Mouse (Mus musculus): ENCODE data around the gene Dnajc6. TPM values are rescaled to one million over a fixed set of nuclear protein-coding genes. Genes with fewer than 3 reads are reported as not detected.

The Dnajc6 gene
- total RNA-seq, 2 experiments from 2014 or later = 0.51 to 0.74 TPM

DNA sequence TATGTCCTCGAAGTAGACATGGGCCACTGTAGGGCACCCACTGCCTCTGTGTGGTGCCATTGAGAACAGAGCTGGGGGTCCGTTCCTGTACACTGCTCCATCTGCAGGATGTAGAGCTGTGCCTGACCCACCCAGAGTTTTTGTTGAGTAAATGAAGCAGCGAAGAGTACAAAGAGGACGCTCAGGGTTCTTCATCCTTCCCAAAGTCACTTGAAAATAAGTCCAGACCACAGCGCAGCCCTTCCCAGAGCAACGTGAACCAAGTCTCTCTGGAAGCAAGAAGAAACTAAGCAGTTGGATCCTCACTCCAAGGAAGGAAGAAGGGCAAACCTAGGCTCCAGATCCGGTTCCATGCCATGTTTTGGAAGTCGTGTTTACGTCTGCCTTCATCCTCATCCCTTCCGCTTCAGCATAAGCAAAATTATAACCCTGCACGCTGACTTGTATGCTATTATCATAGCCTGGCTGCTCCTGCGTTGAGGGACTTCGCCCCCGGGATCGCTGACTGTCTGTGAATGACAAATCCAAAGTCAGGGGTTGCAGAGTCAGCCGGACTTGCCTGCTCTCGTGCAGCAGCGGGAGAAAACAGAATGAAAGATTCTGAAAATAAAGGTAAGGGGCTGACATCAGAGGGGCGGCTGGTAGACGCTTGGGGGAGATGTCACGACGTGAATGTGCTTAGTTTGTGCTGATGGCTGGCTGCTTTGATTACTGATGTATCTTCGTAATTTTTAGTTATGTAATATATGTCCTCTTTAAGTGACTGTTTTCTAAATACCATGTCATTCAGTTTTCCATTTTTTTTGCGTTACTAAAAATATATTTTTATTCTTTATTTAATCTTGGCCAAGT lies 11.3 kb downstream of the Dnajc6 start:
- DNase-seq = peak; percentile 19 to 51

DNA sequence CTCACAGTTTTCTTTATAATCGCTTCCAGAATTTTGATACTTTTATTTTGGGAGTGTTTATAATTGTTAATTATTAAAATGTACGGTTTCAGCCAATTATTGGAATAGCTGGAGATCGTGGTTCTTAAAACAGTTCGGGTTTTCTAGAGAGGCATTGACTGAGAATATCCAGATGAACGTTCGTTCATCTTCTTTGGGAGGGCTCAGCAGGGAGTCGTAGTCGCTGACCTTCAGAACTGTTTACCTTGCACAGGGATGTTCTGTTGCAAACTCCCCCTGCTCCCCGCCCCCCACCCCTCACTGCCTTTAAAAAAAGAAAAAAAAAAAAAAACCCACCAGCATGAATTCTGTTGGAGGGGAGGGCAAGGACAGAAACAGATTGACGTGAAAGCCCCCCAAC lies 12.0 kb downstream of the Dnajc6 start:
- DNase-seq = no peak

DNA sequence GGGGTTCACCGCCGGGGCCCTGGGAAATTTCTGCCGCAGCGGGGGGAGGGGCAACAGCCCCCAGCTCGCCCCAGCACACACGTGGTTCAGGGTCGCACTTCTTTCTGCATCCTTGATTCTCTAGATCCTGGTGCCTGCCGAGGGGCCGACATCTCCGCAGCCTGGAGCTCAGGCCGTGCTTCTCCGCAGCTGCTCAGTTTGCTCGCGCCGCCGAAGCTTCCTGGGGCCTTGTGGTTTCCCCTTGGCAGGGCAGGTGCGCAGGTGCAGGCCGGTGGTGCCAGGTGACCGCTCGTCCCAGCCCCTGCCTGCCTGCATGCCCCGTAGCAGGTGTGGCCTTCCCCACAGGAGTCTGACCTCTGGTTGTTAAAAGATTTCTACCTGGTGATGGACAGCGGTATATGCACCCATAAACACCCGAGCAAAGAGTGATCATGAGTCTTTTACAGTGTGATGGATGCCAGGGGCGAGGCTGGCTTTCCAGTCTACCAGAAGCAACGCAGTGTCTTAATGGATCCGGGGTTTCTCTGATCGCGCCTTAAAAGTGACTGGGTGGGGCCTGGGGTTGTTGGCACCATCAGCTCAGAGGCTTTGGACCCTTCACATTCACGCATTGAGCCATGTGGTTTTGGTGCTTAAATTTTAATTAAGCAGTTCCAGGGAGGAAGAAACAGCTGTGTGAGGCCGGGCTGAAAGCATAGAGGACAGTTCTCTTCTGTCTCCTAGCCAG lies 12.6 kb downstream of the Dnajc6 start:
- no peak for DNase-seq

DNA sequence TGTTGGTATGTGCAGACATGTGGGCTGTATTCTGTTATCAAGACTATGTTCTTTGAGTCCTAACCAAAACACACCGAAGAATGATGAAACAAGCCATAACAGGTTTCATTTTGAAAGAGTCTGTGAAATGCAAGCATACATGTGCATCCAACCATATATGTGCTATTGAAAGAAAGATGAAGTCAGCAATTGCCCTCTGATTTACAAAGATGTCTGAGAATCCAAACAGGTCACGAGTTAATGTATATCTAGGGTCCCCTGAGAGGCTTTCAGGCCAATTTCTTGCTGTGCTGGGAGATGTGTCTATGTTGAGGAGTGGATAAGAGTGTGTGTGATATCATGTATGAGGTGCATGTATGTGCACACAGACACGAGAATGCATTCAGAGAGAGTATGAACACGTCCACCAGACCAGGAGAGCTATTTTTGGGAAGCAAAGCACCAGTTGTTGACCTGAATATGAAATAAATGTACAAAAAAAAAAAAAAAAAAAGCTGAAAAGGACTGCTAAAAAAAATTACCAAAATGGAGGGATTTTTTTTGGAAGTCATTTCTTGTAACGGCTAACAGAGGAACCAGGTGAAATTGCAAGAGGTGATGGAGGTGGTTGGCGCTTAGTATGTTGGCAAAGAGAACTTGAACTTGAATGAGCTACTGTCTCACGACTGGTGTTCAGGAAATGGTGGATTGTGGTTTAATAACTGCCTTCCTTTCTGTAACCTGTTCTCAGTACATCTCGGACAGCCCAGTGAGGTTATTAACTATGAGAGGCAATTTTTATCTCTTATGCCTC lies 13.9 kb downstream of the Dnajc6 start:
- no peak for DNase-seq

DNA sequence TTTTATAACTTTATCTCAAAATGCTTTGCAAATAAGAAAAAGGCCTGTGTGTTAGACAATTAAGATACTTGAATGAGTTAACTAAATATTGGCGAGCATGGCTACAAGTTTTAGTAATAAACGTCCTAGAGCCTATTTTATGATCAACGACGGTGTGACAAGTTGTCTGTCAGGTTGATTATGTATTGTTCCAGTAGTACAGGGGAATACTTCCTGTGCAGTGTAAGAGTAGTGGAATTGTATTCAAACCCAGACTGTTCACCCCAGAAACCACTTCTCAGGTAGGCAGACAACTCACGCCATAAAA lies 14.4 kb downstream of the Dnajc6 start:
- DNase-seq = no peak

DNA sequence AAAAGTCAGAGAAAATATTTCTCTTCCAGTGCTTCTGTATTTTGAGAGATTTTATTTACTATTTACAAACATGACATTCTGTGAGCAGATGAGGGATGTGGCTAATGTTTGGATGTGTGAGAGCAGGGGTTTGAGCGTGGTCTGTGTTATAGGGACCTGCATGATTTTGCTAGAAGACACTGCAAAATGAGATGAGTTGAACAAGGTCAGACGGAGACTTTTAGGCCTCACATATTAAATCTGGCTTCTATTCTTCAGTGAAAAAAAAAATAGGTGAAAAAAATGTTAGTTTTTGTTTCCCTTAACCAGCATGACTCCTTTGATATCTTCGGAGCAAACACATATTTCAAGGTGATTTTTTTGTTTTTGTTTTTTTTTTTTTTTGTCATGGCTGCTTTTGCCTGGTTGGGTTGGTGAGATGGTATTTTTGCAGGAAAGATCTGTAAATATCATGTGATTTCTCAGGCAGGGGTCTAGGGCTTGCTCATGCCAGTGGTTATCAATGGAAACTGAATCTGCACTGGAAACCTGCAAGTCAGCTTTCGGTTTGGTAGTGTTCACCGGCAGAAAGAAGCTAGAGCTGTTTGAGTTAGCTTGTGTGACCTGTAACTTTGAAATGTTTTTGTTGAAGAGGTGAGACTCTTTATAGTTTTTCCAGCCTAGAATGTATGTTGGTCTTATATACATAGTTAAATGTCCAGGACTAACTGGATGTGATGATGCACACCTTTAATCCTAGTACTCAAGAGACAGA lies 15.5 kb downstream of the Dnajc6 start:
- DNase-seq = no peak

DNA sequence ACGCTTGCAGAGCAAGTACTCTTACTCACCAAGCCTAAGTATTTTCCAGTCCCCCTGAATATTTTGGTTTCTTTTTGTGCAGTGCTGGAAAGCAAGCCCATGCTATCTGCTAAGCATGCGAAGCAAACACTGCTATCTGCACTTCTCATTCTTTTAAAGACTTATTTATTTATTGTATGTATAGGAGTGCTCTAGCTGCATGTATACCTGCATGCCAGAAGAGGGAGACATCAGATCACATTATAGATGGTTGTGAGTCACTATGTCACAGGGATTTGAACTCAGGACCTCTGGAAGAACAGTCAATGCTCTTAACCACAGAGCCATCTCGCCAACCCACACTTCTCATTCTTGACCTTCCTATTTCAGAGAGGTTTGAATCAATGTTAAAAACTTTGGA lies 16.8 kb downstream of the Dnajc6 start:
- no peak for DNase-seq

DNA sequence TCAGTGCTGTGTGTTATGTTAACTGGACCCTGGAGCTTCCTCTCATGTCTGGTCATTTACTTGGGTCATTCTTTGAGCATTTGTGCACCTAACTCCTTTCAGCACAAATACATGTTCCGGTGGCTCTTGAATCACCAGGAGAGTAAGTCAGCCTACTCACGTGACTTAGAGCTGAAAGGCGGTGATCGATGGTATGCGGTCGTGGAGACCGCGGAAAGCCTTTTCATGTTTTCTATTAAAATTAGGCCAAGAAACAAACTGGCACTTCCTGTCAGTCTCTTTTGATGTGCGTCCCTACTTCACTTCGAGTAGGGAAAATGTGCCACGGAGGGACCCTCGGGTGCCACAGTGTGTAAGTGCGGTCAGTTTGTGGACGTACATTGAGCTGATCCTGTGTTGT lies 19.4 kb downstream of the Dnajc6 start:
- no peak for DNase-seq

DNA sequence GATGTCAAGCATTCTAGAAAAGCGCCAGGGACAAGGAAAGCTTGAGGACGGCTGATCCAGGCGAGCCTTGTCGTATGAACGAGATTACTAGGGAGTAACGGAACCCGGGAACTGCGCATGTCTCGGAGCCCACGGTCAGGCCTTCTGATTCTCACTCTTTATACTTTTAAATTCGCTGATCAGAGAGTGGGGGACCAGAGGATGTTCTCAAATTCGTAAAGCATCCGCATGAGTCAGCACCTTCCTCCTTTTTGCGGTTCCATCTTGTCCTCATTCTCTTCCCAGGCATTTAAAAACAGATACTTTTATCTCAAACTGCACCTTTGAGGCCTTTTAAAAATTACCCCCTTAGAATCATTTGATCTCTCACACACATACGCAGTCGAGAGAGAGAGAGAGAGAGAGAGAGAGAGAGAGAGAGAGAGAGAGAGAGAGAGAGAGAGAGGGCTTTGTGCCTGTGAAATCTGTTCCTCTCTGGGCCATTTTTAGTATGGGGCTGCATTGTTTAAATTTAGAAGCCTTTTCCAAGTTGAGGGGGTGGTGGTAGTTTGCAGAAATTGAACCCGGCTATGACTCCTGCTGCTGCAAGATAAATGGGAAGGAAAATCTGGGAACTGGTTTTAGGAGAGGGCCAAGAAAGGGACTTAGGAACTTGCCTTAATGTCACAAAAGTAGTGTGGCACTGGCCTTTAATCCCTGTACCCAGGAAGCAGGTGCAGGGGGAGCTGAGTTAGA lies 20.2 kb downstream of the Dnajc6 start:
- DNase-seq = no peak

DNA sequence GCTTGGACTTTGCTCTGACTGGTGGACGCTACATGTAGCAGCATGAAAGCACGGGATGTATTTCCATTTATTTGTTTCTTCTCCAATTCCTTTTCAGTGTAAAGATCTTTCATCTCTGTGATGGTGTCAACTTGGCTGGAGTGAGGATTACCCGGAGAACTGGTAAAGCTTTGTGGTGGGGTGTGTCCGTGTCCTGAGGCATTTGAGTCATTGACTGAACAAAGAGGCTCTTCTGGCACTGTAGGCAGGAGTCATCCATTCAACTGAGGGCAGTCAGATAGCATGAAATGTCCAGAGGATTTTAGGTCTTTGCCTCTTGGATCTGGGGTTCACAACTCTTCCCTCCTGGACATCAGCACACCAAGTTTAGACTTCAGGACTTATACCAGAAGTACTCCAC lies 35.5 kb downstream of the Dnajc6 start:
- no peak for DNase-seq

DNA sequence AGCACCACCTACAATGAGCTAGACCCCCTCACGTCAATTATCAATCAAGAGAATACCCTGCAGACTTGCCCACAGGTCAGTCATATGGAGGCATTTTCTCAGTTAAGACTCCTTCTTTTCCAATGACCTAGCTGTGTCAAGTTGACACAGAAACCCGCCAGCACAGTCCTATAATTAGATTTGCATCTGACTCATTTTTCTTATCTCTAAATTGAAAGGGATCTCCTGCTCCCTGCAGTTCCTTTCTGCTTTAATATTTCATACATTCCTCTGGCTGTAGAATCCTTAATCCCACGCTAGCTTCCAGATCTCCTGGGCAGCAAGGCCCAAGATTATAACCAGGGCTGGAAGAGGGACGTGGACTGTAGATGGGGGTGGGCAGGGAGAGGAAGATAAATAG lies 44.1 kb downstream of the Dnajc6 start:
- DNase-seq = no peak

DNA sequence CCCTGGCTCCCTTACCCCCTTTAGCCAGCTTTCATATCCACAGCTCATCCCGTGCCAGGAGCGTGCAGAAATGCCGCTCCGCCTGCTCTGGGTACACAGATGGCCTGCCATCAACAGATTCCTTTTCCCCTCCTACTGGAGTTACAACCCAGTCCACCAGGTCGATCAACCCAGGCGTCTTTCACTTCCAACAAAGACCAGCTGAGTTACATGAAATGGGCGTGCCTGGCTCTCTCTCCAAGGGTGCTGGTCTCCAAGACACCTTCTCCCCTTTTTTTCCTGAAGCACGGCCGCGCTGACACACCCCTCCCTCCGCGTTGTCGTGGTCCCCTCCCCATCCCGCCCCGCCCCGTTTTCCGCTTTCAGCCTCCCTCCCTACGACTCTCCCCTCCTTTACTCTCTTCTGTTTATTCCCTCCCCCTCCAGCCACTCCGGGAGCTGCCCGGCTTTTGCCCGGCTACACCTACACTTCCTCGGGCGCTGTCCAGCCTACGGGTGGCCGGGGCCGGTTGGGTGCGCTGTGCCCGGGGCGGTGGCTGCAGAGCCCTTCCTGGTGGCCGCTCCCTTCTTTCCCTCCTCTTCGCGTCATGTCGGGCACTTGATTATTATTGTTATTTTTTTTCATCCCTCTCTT lies 53.6 kb downstream of the Dnajc6 start:
- DNase-seq = peak; percentile 10 to 17

DNA sequence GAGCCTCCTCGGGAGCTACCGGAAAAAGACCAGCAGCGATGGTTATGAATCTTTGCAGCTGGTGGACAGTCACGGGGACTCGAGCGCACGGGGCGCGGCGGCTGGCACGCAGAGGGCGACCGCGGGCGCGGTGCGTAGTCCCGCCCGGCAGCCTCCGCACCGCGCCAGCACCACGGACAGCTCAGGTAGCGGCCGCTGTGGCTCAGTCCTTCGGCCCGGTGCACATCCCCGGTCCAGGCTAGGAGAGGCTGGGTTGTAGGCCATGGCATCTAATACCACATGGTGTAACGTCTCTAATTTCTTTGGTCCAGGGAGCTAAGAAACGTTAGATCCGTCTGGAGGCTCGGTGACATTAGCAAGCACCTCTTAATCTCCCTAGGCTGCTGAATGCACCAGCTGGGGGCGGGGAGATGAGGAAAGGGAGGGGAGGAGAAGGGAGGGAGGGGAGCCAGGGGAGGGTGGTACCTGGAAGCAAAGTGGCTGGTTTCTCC lies 54.3 kb downstream of the Dnajc6 start:
- DNase-seq = peak; percentile 13 to 38

DNA sequence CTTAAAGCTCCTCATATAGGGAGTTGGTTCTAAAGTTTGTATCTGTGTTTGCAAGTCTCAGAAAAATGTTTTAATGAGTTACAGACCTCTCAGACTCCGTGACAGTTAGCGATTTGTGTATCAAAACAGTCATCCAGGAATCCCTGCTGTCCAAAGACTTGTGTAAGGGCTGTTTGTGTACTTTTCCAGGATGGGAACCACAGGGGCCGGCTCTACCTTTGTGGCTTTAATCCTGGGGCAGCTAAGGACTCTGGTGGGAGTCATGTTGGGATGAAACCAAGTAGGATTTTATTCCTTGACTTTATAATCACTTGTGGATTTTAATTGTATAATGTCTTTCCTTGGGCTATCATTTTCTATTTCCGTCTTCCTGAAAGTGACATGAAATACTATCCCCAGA lies 55.0 kb downstream of the Dnajc6 start:
- no peak for DNase-seq

DNA sequence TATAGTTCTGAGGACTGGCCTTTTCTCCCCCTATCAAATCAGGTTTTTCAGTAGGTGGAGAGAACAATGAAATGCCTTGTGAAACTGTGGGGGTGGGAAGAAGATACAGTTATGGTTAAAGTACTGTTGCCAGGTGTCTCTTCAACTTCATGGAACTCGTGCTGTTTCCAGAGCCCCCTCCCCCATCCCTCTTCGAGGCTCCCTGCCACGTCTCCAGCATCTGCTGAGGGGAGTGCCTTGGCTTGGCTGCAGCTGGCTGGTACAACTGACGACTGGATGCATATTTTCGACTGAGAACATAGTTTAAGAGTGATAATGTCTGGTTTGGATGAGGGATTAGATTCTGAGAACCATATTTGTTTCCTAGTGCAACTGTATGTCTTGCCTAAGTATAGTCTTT lies 55.9 kb downstream of the Dnajc6 start:
- DNase-seq = no peak

DNA sequence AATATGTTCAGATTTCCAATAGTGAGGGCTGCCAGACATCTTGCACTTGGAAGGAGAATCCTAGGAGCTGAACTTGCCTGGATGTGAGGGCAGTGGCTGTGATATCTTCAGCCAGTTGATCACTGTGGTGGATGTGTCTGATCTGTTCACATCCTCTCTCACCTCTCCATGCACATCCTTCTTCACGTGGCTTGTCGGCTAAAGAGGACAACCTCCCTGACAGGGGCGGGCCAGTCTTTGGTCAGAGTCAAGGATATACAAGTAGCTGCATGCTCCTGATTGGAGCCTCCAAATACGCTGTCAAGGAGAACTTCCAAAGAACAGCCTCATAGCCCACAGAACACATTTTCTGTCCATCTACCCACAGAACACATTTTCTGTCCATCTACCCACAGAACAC lies 58.6 kb downstream of the Dnajc6 start:
- no peak for DNase-seq

DNA sequence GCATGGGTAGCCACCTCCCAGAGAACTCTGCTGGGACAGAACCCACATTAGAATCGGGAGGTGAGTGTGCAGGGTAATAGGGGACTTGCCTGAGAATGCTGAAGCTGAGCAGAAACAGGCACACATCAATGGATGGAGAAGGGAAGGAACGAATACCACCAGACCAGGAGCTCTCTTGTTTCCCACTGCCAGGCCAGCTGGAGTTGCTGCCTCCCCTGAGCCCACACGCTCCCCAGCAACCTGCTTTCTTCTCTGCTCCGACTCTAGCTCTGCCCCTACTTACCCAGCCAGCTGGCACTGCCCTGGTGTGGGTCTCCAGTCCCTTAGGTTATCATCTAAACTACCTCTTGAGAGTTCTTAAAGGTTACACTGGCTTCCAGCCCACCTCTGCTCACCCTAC lies 63.7 kb downstream of the Dnajc6 start:
- no peak for DNase-seq

DNA sequence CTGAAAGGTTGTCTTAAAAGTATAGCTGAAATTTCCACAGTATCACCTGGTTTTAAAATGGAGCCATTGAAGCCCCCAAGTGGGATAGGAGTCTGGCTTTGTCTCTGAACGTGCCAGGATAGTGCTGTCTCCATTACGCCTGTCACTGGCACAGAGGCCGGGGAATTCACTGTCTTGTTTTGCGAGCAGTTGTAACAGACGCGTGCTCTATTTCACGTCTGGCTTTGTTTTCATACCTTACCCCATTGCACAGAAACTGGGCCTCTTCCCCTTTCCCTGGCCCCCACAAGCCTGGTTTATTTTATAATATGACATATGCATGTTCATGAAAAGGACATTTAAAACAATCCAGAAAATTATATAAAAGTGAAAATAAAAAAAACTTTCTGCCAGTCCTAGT lies 66.4 kb downstream of the Dnajc6 start:
- DNase-seq = no peak

DNA sequence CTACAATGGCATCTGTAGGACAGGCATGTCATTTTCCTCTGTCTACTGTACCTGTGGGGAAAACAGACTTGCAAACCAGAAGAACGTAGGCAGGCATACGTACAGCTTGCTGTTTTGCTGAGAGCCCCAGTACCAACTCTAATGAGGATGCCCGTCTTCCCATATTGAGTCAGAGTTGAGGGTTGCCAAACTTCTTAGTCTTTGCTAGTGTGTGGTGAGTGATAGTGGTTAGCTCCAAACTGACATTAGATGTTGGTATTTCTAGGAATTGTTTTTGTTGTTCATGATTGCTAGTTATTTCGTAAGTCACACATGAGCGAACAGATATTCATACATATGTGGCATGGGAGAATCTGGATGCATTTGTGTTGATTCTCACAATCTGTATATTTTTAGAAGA lies 67.2 kb downstream of the Dnajc6 start:
- no peak for DNase-seq

DNA sequence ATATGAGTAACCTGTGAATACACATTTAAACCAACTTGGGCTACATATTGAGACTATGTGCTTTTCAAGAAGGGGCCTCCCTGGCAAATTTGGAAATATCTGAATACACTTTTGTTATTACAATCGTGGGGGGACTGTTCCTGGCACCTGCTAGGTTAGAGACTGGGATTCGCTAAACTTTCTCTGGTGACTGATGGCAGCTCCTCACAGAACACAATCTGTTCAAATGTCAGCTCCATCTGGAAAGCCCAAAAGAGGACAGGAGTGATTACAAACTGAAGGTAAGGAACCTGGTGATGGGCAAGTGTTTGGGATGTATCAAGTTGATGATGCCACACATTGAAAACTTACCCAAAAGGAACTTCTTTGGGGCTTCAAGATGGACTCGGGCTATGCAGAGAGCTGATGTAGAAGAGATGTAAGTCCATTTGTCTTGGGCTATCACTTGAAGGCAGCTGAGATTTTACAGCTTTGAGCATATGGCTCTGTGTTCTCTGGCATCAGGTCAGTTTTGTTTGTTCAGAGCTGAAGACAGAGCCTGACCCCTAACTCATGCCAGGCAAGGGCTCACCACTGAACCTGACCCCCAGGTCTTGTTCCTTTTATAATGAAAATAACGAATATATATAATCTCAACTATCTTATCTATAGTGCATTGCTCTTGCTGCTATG lies 68.4 kb downstream of the Dnajc6 start:
- no peak for DNase-seq

Data from heart, adult 18-20 months (tissue).